Mouse (Mus musculus) heart, embryonic 12.5 days (tissue): ENCODE results near the gene Anks1b. TPM values are rescaled to one million over a fixed set of nuclear protein-coding genes. Genes with fewer than 3 reads are reported as not detected.

Experiments used
- ATAC-seq: fragments of 200-750 bp; cut with Nextera tagmentation; 2 replicates; pipeline ENCODE4 v1.8.0; 2017; ENCODE audit warnings: moderate TSS enrichment, moderate library complexity; ENCODE audit not compliant: insufficient number of reproducible peaks, low FRiP score
- H3K27ac ChIP-seq: fragments of 300-500 bp; sonication (generic); 2 replicates; pipeline ENCODE4 v1.5.1; 2016; ENCODE audit warnings: mild to moderate bottlenecking, moderate library complexity; ENCODE audit not compliant: poor library complexity, severe bottlenecking
- H3K27me3 ChIP-seq: fragments of 300-500 bp; sonication (generic); replicated peaks from 2 replicates; pipeline ENCODE4 v1.6.1; 2016; ENCODE audit warnings: mild to moderate bottlenecking, moderate library complexity
- H3K36me3 ChIP-seq: fragments of 300-500 bp; sonication (generic); 2 replicates; pipeline ENCODE4 v1.6.1; 2016; ENCODE audit warnings: mild to moderate bottlenecking, moderate library complexity
- H3K4me1 ChIP-seq: fragments of 300-500 bp; sonication (generic); replicated peaks from 2 replicates; pipeline ENCODE4 v1.6.1; 2016; ENCODE audit warnings: mild to moderate bottlenecking
- H3K4me2 ChIP-seq: fragments of 300-500 bp; sonication (generic); 2 replicates; pipeline ENCODE4 v1.6.1; 2016; ENCODE audit warnings: mild to moderate bottlenecking, moderate library complexity
- H3K4me3 ChIP-seq: fragments of 300-500 bp; sonication (generic); 2 replicates; pipeline ENCODE4 v1.5.1; 2016; ENCODE audit warnings: mild to moderate bottlenecking
- H3K9ac ChIP-seq: fragments of 300-500 bp; sonication (generic); 2 replicates; pipeline ENCODE4 v1.6.1; 2016; ENCODE audit warnings: mild to moderate bottlenecking, moderate library complexity
- H3K9me3 ChIP-seq: fragments of 300-500 bp; sonication (generic); replicated peaks from 2 replicates; pipeline ENCODE4 v1.6.1; 2016; ENCODE audit warnings: mild to moderate bottlenecking, moderate library complexity
- WGBS: fragments of 180-500 bp; shearing (Covaris S2); methylation state at CpG from one replicate; pipeline ENCODE4 v1.1.7; 2016; 5-methylcytosine and 5-hydroxymethylcytosine counted together
- polyA plus RNA-seq: library from polyadenylated mRNA; unstranded; fragments of >200 nt; fragmentation: Nextera tagmentation; extraction: Ambion mirVana; gene quantifications from 2 replicates; pipeline ENCODE4 v1.2.1, GENCODE M21; 2016

The Anks1b gene
- polyA plus RNA-seq, 1 experiment from 2014 or later = 0.40 TPM

GRCm38 (mm10) chr10:90873204-90873603 lies 999.9 kb downstream of the Anks1b start:
- WGBS = 75% methylated on average over 5 of the region's 5 CpGs

DNA sequence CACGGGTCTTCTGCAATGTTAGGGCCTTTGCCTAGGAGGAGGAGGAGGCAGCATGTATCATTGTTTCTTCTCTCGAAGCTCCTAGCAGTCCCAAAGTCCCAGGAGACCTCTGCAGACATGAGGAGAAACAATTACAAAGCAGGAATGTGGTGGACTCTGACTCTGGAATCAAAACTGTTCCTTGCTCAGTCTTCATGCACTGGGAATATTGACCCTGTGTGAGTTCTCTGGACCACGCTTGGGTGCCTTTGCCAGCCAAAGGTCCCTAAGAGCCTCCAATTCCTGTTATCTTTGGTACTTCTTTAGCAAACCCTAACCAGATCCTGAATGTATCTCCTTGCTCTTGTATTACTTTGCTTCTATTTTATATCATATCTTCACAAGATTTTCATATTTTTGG lies 1000.9 kb downstream of the Anks1b start:
- Histone ChIP-seq H3K4me3 (no peak overlapping the region), H3K4me2 (no peak overlapping the region), H3K4me1 (no peaks in the 10 kb centered on the region), H3K27me3 (0 out of 2 replicates have a peak, but pooled peaks cover 3% of the 10 kb centered on the region), H3K9ac (no peak overlapping the region), H3K9me3 (peaks cover 3% of the 10 kb centered on the region; the same call in 1 of the 2 replicates), H3K27ac (no peak overlapping the region), H3K36me3 (no peaks in the 10 kb centered on the region)
- WGBS = 64% methylated on average over 3 of the region's 3 CpGs
- ATAC-seq = no peak

More at GRCm38 (mm10) chr10:90873204-90873603, 999.9 kb downstream of the Anks1b start:
- Histone ChIP-seq H3K9me3 (peaks cover 3% of the 10 kb centered on the region; the same call in 1 of the 2 replicates), H3K9ac (no peak overlapping the region), H3K4me1 (no peaks in the 10 kb centered on the region), H3K4me3 (no peak overlapping the region), H3K36me3 (no peaks in the 10 kb centered on the region), H3K27ac (no peak overlapping the region), H3K27me3 (0 out of 2 replicates have a peak, but pooled peaks cover 3% of the 10 kb centered on the region), H3K4me2 (no peak overlapping the region)
- ATAC-seq = no peak

DNA sequence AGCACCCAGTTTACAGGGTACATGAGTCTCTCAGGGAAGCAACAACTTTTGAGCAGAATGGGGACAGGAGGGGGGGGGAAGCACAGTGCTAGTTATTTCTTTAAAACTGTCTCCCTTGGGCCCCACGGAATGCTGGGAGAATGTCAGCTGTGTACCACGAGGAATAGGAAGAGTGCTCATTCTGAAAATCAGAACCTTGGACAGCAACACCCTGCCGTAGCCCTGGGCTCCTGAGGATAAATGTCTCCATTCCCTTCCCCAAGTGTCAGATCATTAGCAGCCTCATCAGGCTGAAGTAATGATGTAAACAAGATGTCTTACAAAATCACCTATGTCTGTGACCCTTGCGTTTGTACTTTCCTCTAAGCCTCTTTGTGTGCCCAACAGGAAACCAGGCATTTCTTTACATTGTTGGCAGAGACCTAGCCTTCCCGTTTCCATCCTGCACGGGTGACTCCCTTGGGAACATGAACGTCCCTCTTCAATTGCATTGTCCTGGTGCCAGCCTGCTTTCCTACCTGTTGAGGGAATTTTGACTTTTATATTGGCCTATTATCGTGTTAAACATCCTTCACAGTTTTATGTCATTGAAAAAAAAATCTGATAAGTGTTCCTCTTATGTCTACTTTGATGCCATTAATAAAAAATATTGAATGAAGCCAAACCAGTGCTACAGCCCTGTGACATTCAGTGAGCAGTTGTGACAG lies 1007.7 kb downstream of the Anks1b start:
- Histone ChIP-seq H3K36me3 (no peaks in the 10 kb centered on the region), H3K4me1 (no peaks in the 10 kb centered on the region), H3K9ac (no peak overlapping the region), H3K4me2 (no peak overlapping the region), H3K27me3 (no peaks in the 10 kb centered on the region), H3K9me3 (no peaks in the 10 kb centered on the region), H3K4me3 (no peak overlapping the region), H3K27ac (no peak overlapping the region)
- WGBS = 27% methylated on average over 8 of the region's 8 CpGs
- no peak for ATAC-seq

DNA sequence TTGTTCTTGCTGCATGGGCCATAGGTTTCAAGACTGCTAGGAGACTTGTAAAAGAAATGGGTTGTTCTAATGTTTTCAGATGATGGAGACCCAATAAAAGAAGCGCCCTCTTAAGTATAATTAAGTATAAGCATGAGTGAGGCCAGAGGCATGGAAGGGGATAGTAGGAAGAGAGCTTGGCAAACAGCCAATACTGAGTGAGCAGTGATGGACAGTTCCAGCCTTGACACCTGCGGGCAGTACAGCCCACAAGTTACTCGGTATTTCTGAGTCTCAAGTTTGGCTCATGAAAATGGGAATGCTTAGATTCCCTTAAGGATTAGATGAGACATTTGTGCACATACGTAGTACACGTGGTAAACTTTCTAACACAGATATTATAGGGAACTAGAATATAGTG lies 1016.3 kb downstream of the Anks1b start:
- H3K4me3 ChIP-seq = no peak overlapping the region
- H3K4me2 ChIP-seq = no peak overlapping the region
- no peak overlapping the region for H3K27ac ChIP-seq
- 72% methylated on average over 5 of the region's 5 CpGs for WGBS
- no peaks in the 10 kb centered on the region for H3K27me3 ChIP-seq
- H3K9ac ChIP-seq = no peak overlapping the region
- no peaks in the 10 kb centered on the region for H3K4me1 ChIP-seq
- ATAC-seq = no peak
- H3K9me3 ChIP-seq = no peaks in the 10 kb centered on the region
- H3K36me3 ChIP-seq = no peaks in the 10 kb centered on the region

- WGBS = 74% methylated on average over 11 of the region's 11 CpGs
Measured at GRCm38 (mm10) chr10:90892728-90893127, 1019.4 kb downstream of the Anks1b start.

GRCm38 (mm10) chr10:90897894-90898293 lies 1024.6 kb downstream of the Anks1b start:
- Histone ChIP-seq H3K9ac (no peak overlapping the region), H3K4me2 (no peak overlapping the region), H3K4me3 (no peak overlapping the region), H3K27me3 (no peaks in the 10 kb centered on the region), H3K4me1 (no peaks in the 10 kb centered on the region), H3K36me3 (no peaks in the 10 kb centered on the region), H3K9me3 (no peaks in the 10 kb centered on the region), H3K27ac (no peak overlapping the region)
- ATAC-seq = no peak
- WGBS = 53% methylated on average over 3 of the region's 3 CpGs

More at GRCm38 (mm10) chr10:90892728-90893127, 1019.4 kb downstream of the Anks1b start:
- no peak overlapping the region for H3K4me2 ChIP-seq
- H3K27me3 ChIP-seq = no peaks in the 10 kb centered on the region
- no peaks in the 10 kb centered on the region for H3K36me3 ChIP-seq
- H3K4me3 ChIP-seq = no peak overlapping the region
- no peak for ATAC-seq
- H3K9ac ChIP-seq = no peak overlapping the region
- no peak overlapping the region for H3K27ac ChIP-seq
- no peaks in the 10 kb centered on the region for H3K9me3 ChIP-seq
- H3K4me1 ChIP-seq = no peaks in the 10 kb centered on the region

- Histone ChIP-seq H3K27ac (no peak overlapping the region), H3K27me3 (peaks cover 2% of the 10 kb centered on the region; the same call in 1 of the 2 replicates), H3K9me3 (no peaks in the 10 kb centered on the region), H3K9ac (no peak overlapping the region), H3K4me1 (0 out of 2 replicates have a peak, but pooled peaks cover 2% of the 10 kb centered on the region), H3K4me2 (no peak overlapping the region), H3K4me3 (no peak overlapping the region), H3K36me3 (no peaks in the 10 kb centered on the region)
- ATAC-seq = no peak
Measured at GRCm38 (mm10) chr10:90904185-90904584, 1030.9 kb downstream of the Anks1b start.

DNA sequence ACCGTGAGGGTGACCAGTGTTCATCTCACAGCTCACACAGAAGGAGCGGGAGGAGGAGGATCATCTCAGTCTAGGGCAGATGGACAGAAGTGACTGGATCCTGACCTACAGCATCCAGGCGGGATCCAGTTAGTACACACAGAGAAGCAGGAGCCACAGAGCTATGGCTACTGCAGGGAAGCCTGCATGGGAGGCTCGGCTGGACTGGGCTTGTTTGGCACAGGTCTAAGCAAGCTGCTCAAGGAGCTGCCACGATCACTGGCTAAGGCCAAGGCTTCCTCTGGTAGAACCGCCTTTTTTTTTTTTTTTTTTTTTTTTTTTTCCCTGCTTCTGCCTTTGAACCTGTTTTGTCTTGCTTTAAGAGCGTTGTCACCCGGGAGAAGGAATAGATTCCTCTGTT lies 1034.1 kb downstream of the Anks1b start:
- Histone ChIP-seq H3K4me3 (no peak overlapping the region), H3K27me3 (peaks cover 2% of the 10 kb centered on the region; the same call in 1 of the 2 replicates), H3K9ac (no peak overlapping the region), H3K27ac (no peak overlapping the region), H3K36me3 (no peaks in the 10 kb centered on the region), H3K9me3 (no peaks in the 10 kb centered on the region), H3K4me1 (peaks cover 8% of the 10 kb centered on the region; the same call in 1 of the 2 replicates), H3K4me2 (no peak overlapping the region)
- no peak for ATAC-seq
- 66% methylated on average over 8 of the region's 8 CpGs for WGBS

GRCm38 (mm10) chr10:90923476-90923875 lies 1050.2 kb downstream of the Anks1b start:
- H3K27ac ChIP-seq = no peak overlapping the region
- WGBS = 83% methylated on average over 7 of the region's 7 CpGs

GRCm38 (mm10) chr10:90933088-90933487 lies 1059.8 kb downstream of the Anks1b start:
- WGBS = 50% methylated on average over 5 of the region's 5 CpGs
- H3K27me3 ChIP-seq = no peaks in the 10 kb centered on the region
- H3K9ac ChIP-seq = no peak overlapping the region
- H3K4me2 ChIP-seq = no peak overlapping the region
- no peaks in the 10 kb centered on the region for H3K9me3 ChIP-seq
- no peak overlapping the region for H3K27ac ChIP-seq
- no peak for ATAC-seq
- no peaks in the 10 kb centered on the region for H3K36me3 ChIP-seq
- no peaks in the 10 kb centered on the region; the same call in 1 of the 2 replicates for H3K4me1 ChIP-seq
- H3K4me3 ChIP-seq = no peak overlapping the region

More at GRCm38 (mm10) chr10:90923476-90923875, 1050.2 kb downstream of the Anks1b start:
- H3K9me3 ChIP-seq = 0 out of 2 replicates have a peak, but pooled peaks cover 3% of the 10 kb centered on the region
- no peak overlapping the region for H3K9ac ChIP-seq
- ATAC-seq = no peak
- H3K27me3 ChIP-seq = peaks cover 3% of the 10 kb centered on the region; the same call in 1 of the 2 replicates
- H3K36me3 ChIP-seq = no peaks in the 10 kb centered on the region
- H3K4me2 ChIP-seq = no peak overlapping the region
- no peak overlapping the region for H3K4me3 ChIP-seq
- H3K4me1 ChIP-seq = no peaks in the 10 kb centered on the region

- H3K4me3 ChIP-seq = no peak overlapping the region
- no peak for ATAC-seq
Measured at GRCm38 (mm10) chr10:90934678-90935077, 1061.4 kb downstream of the Anks1b start.

More at GRCm38 (mm10) chr10:90934678-90935077, 1061.4 kb downstream of the Anks1b start:
- no peaks in the 10 kb centered on the region for H3K27me3 ChIP-seq
- peak overlapping the region; percentile 22; the same call in 1 of the 2 replicates for H3K4me2 ChIP-seq
- no peak overlapping the region for H3K9ac ChIP-seq
- H3K4me1 ChIP-seq = no peaks in the 10 kb centered on the region; the same call in 1 of the 2 replicates
- WGBS = 35% methylated on average over 13 of the region's 13 CpGs
- no peaks in the 10 kb centered on the region for H3K9me3 ChIP-seq
- no peak overlapping the region for H3K27ac ChIP-seq
- H3K36me3 ChIP-seq = no peaks in the 10 kb centered on the region
